Mouse (Mus musculus): Measurements from ENCODE around the gene Bid. TPM values are rescaled to one million over a fixed set of nuclear protein-coding genes. Genes with fewer than 3 reads are reported as not detected.

Bid gene
- polyA plus RNA-seq, 1 experiment from 2014 or later: 17.0 TPM

Other genes with a start within 250 kb of the Bid start
- gene Slc25a18, start 143.3 kb downstream of the Bid start, polyA plus RNA-seq (2015; fragmentation: Nextera tagmentation; extraction: Ambion mirVana): 0.56 and 0.65 TPM in 2 replicates
- gene Atp6v1e1, start 94.1 kb downstream of the Bid start, polyA plus RNA-seq (2015; fragmentation: Nextera tagmentation; extraction: Ambion mirVana): 123 and 138 TPM in 2 replicates
- 25.3 and 27.8 TPM in 2 replicates for gene Bcl2l13, start 80.6 kb downstream of the Bid start, polyA plus RNA-seq (2015; fragmentation: Nextera tagmentation; extraction: Ambion mirVana)
- gene Mical3, start 214.1 kb upstream of the Bid start, polyA plus RNA-seq (2015; fragmentation: Nextera tagmentation; extraction: Ambion mirVana): 9.6 and 9.7 TPM in 2 replicates